Mouse (Mus musculus) adrenal gland, adult 8-10 months (tissue): ENCODE data around the gene Gm7029. TPM values are rescaled to one million over a fixed set of nuclear protein-coding genes. Genes with fewer than 3 reads are reported as not detected.
"Not testable (repeated sequence)": the region's sequence is repeated elsewhere in the genome, so short reads cannot be mapped to it uniquely, and the experiment has no call there.

Experiments
- DNase-seq: peaks from one replicate; pipeline ENCODE4 v3.0.0; 2022
- total RNA-seq, 4 experiments: library from RNA; stranded (reverse); gene quantifications; 2 replicates each; pipeline ENCODE4 v1.2.4; 2022

Gene Gm7029
- total RNA-seq, result not detected

GRCm38 (mm10) chr17:33873537-33873936 lies at the start of gene Gm7029:
Gene Gm7029, plus strand, starts transcription at chr17:33873837.
- not testable (repeated sequence) for DNase-seq

- DNase-seq, result peak; percentile 97
These were observed 49.3 kb upstream of the Gm7029 start, which contains the start of the genes Rps28 and Ndufa7 for GRCm38 (mm10) chr17:33824084-33824996. Gene Rps28, minus strand, starts transcription at chr17:33824562. Gene Ndufa7, plus strand, starts transcription at chr17:33824572.

- not testable (repeated sequence) for DNase-seq
These were observed 48.7 kb upstream of the Gm7029 start for GRCm38 (mm10) chr17:33824997-33825330.

- no peak for DNase-seq
These were observed 48.2 kb upstream of the Gm7029 start for GRCm38 (mm10) chr17:33825462-33825861.

- no peak for DNase-seq
These were observed 46.8 kb upstream of the Gm7029 start for GRCm38 (mm10) chr17:33826850-33827249.

- DNase-seq, result peak; percentile 91
These were observed 44.7 kb upstream of the Gm7029 start for GRCm38 (mm10) chr17:33828892-33829291.

GRCm38 (mm10) chr17:33829561-33829960 lies 44.1 kb upstream of the Gm7029 start:
- no peak for DNase-seq

- peak; percentile 90 for DNase-seq
These were observed 30.5 kb upstream of the Gm7029 start, which contains the start of gene Cd320 for GRCm38 (mm10) chr17:33842966-33843795. Gene Cd320, plus strand, starts transcription at chr17:33843091.

GRCm38 (mm10) chr17:33844196-33844595 lies 29.4 kb upstream of the Gm7029 start:
- no peak for DNase-seq

GRCm38 (mm10) chr17:33848139-33848538 lies 25.5 kb upstream of the Gm7029 start:
- DNase-seq, result no peak

- DNase-seq, result no peak
These were observed 22.3 kb upstream of the Gm7029 start for GRCm38 (mm10) chr17:33851331-33851730.

- no peak for DNase-seq
These were observed 15.8 kb upstream of the Gm7029 start for GRCm38 (mm10) chr17:33857816-33858215.

- DNase-seq, result peak; percentile 40
These were observed 8.2 kb upstream of the Gm7029 start for GRCm38 (mm10) chr17:33865330-33866030.

- no peak for DNase-seq
These were observed 774 bp downstream of the Gm7029 start for GRCm38 (mm10) chr17:33874411-33874810.

GRCm38 (mm10) chr17:33875797-33876196 lies 2.2 kb downstream of the Gm7029 start:
- not testable (repeated sequence) for DNase-seq

GRCm38 (mm10) chr17:33884320-33884719 lies 10.7 kb downstream of the Gm7029 start:
- not testable (repeated sequence) for DNase-seq

GRCm38 (mm10) chr17:33887802-33888201 lies 14.2 kb downstream of the Gm7029 start:
- not testable (repeated sequence) for DNase-seq

GRCm38 (mm10) chr17:33888230-33888629 lies 14.6 kb downstream of the Gm7029 start:
- DNase-seq, result not testable (repeated sequence)

- not testable (repeated sequence) for DNase-seq
These were observed 16.4 kb downstream of the Gm7029 start for GRCm38 (mm10) chr17:33889941-33890532.

- peak; percentile 100 for DNase-seq
These were observed 17.0 kb downstream of the Gm7029 start, which contains the start of gene Kifc1 for GRCm38 (mm10) chr17:33890533-33891059. Gene Kifc1, minus strand, starts transcription at chr17:33890661.

- DNase-seq, result no peak
These were observed 17.7 kb downstream of the Gm7029 start for GRCm38 (mm10) chr17:33891357-33891756.
